Mouse (Mus musculus) thymus, postnatal 25 days (tissue): ENCODE data around the gene Calcrl.

Source experiments
- DNase-seq: peaks from one replicate; pipeline ENCODE4 v3.0.0; 2022

Gene Calcrl

DNA sequence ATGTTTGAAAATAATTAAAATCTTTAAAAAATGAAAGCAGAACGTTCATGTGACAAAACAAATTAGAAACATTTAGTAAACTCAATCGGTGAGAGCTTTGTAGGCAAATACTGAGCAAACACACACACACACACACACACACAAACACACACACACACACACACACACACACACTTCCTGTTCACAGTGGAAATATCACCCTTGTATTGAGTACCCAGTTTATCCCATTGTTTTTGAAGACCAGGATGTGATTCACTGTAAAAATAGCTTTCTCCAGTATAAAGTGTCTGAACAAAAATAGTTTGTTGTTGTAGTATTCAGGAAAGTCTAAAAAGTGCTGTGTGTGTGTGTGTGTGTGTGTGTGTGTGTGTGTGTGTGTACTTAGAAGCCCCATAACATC is 130.1 kb downstream of the Calcrl start:
- no peak for DNase-seq

DNA sequence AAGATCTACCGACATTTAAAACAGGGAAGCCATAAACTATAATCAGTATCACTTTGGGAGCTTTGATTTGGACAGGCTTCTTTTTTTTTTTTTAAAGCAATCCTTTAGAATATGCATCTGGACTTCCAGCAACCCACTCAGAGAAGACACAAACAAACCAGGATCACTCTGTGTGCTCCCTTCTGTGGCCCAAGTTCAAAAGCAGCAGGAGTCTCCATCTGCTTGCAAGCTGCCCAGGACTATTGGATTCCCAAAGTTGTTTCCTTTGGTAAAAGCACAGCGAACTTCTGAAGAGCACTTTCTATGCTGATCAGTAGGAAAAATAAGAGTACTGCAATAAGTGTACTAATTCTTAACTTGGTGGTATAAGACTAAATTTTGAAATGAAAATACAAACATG is 130.6 kb downstream of the Calcrl start:
- DNase-seq: no peak

DNA sequence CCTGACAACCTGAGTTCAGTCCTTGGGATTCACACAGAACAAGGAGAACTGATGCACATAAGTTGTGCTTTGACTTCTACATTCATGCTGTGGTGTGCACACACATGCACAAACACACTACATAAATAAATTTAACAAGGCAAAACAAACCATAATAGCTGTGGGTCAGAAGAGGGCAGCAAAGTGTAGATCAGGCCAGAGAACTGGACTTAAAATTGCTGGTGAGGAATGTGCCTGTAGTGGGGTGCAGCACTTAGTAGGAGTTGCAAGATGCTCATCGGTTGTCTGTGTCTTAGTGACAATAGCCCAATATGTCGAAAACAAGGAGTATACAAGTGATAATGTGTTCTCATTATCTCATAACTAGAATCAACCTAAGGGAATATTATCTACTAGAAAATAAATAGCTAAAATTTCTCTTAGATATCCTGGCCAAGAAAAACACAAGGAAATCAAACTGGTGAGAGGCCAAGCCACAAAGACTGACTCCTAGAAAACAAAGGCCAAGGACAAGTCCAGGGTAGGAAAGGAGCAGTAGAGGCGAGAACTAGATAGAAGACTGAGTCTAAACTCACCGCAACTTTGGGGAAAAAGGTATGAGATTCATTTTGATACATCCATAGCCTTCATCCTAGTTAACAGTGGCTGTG is 132.7 kb downstream of the Calcrl start:
- no peak for DNase-seq

DNA sequence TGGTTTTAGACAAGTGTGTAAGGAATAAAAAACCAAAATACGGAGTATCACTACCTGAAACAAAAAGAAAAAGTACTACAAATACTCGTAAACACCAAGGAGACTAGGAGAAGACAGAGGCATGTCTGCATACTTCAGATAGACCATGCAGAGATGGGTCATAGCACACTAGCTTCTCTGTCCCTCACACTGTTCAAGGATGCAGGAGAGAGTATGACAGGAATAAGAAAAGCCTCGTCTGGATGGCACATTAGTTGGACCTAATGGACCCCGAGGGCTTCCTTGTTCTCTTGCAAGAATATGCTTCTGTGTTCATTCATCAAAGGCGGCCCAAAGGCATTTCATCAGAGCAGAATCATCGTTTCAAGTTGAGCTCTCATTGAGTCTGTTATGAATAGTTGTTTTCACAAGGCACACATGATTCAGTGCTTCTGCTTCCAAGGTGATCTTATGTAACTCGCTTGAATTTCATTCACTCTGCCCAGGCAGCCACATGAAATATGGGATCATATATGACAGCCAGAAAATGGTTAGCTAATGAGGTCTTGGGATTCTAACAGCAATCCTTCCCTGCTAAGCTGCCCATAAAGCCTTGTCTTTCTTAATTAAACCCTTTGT is 136.2 kb downstream of the Calcrl start:
- no peak for DNase-seq
